ENCODE assay signal across 10 mouse cellular contexts in genomic region chr10:86491316-86492088, GRCm38 (mm10). TPM values are rescaled to one million over a fixed set of nuclear protein-coding genes. Genes with fewer than 3 reads are reported as not detected.
A peak's percentile ranks its signal among the peaks of the same experiment; 100 is the strongest.
DNase-seq lines count a peak whose midpoint lies in the region; ATAC-seq and TF ChIP-seq lines count a peak whose summit lies in the region.
"Had no signal": no experiment of that assay in that cellular context is flagged by ENCODE, and none has a peak within 500 bp of the region (broad histone marks: within the 10 kb centered on the region; RNA-seq: fewer than 3 reads in every experiment).

No protein-coding gene starts in this region.

- WGBS in embryonic facial prominence, embryonic 15.5 days: 36% methylated on average over 3 of the region's 3 CpGs
- 11% methylated on average over 3 of the region's 3 CpGs for WGBS in hindbrain, embryonic 14.5 days

- no peaks in the 10 kb centered on the region for H3K36me3 ChIP-seq in embryonic facial prominence, embryonic 15.5 days
- no peaks in the 10 kb centered on the region for H3K36me3 ChIP-seq in hindbrain, embryonic 14.5 days (replicated peaks; ENCODE audit: control insufficient read depth, insufficient read depth)

- H3K27ac ChIP-seq in left cerebral cortex, adult 2 months: peak overlapping the region; percentile 55
- H3K27ac ChIP-seq in embryonic facial prominence, embryonic 15.5 days (replicated peaks): no peak overlapping the region
- peak overlapping the region; percentile 89 for H3K27ac ChIP-seq in hindbrain, embryonic 14.5 days

- peak overlapping the region; percentile 13; the same call in 1 of the 2 replicates for H3K4me3 ChIP-seq in left cerebral cortex, adult 2 months
- no peak overlapping the region for H3K4me3 ChIP-seq in embryonic facial prominence, embryonic 15.5 days (replicated peaks)
- H3K4me3 ChIP-seq in hindbrain, embryonic 14.5 days (replicated peaks; ENCODE audit: low read length): peak overlapping the region; percentile 47

- no peaks in the 10 kb centered on the region for H3K9me3 ChIP-seq in embryonic facial prominence, embryonic 15.5 days (replicated peaks)
- no peaks in the 10 kb centered on the region for H3K9me3 ChIP-seq in hindbrain, embryonic 14.5 days (ENCODE audit: control insufficient read depth, low read length)

- TF ChIP-seq CTCF in left cerebral cortex, adult 2 months (IDR thresholded peaks at IDR 0.05): no peak

- ATAC-seq in embryonic facial prominence, embryonic 15.5 days (ENCODE audit: insufficient number of reproducible peaks, low FRiP score, low TSS enrichment, low read depth): peak; percentile 57; the same call in 1 of the 2 replicates
- peak; percentile 90 for ATAC-seq in hindbrain, embryonic 14.5 days (ENCODE audit: low FRiP score)
- ATAC-seq: Patski had no signal

- intact Hi-C loops in left cerebral cortex, adult 2 months (cut with DNase I): no loop called here
- intact Hi-C loops in gastrocnemius, postnatal 14 days (cut with DNase I; ENCODE audit: low total_unique reads): no loop called here

- H3K4me1 ChIP-seq in embryonic facial prominence, embryonic 15.5 days: no peaks in the 10 kb centered on the region
- H3K4me1 ChIP-seq in hindbrain, embryonic 14.5 days (replicated peaks; ENCODE audit: control insufficient read depth, insufficient read depth, low read length): peaks cover 29% of the 10 kb centered on the region

- no peaks in the 10 kb centered on the region for H3K27me3 ChIP-seq in embryonic facial prominence, embryonic 15.5 days
- H3K27me3 ChIP-seq in hindbrain, embryonic 14.5 days (ENCODE audit: control insufficient read depth, insufficient read depth, low read length): no peaks in the 10 kb centered on the region
- H3K27me3 ChIP-seq: Patski had no signal

- H3K9ac ChIP-seq in embryonic facial prominence, embryonic 15.5 days: no peak overlapping the region
- H3K9ac ChIP-seq in hindbrain, embryonic 14.5 days: peak overlapping the region; percentile 88

- H3K4me2 ChIP-seq in embryonic facial prominence, embryonic 15.5 days (replicated peaks): peak overlapping the region; percentile 8; the same call in 1 of the 2 replicates
- H3K4me2 ChIP-seq in hindbrain, embryonic 14.5 days (replicated peaks): peak overlapping the region; percentile 71

- DNase-seq in left cerebral cortex, adult 2 months (ENCODE audit: extremely low spot score in 1 of 2, low spot score in 2 of 2): no peak
- DNase-seq in left cerebral cortex, adult 18-20 months (ENCODE audit: low spot score in 2 of 2): no peak
- no peak for DNase-seq in hindbrain, embryonic 14.5 days (ENCODE audit: low spot score)
- peak; percentile 17 for DNase-seq in neural tube, embryonic 10.5 days (ENCODE audit: extremely low spot score, low spot score)
- no peak for DNase-seq in gastrocnemius, postnatal 14 days
- DNase-seq in adrenal gland, postnatal 36 days: no peak
- DNase-seq in adrenal gland, postnatal 4 days (ENCODE audit: low spot score in 2 of 2): no peak
- DNase-seq: cerebellum, adult 9-10 months had no signal

RNA-seq across cellular contexts. Expression of gene Syn3, which starts 7.2 kb away (rescaled TPM):
- total RNA-seq in left cerebral cortex, adult 2 months (2021): 10 to 100 TPM; 29.9 to 30.8 TPM
- total RNA-seq in left cerebral cortex, adult 18-20 months (2021): 10 to 100 TPM; 23.0 to 27.5 TPM
- 2.1 and 2.6 TPM in 2 replicates for polyA plus RNA-seq in embryonic facial prominence, embryonic 15.5 days (2015; fragmentation: Nextera tagmentation; extraction: Ambion mirVana)
- polyA plus RNA-seq in hindbrain, embryonic 14.5 days (2014; fragmentation: Nextera tagmentation; extraction: Ambion mirVana): 33.1 and 33.6 TPM in 2 replicates
- total RNA-seq in gastrocnemius, postnatal 14 days (2021): under 1 TPM; 0.13 to 0.27 TPM
- 1 to 10 TPM; 1.5 to 2.5 TPM for total RNA-seq in adrenal gland, postnatal 36 days (2021)
- 1 to 10 TPM; 5.0 to 6.8 TPM for total RNA-seq in adrenal gland, postnatal 4 days (2021)
